In the genomic region with DNA sequence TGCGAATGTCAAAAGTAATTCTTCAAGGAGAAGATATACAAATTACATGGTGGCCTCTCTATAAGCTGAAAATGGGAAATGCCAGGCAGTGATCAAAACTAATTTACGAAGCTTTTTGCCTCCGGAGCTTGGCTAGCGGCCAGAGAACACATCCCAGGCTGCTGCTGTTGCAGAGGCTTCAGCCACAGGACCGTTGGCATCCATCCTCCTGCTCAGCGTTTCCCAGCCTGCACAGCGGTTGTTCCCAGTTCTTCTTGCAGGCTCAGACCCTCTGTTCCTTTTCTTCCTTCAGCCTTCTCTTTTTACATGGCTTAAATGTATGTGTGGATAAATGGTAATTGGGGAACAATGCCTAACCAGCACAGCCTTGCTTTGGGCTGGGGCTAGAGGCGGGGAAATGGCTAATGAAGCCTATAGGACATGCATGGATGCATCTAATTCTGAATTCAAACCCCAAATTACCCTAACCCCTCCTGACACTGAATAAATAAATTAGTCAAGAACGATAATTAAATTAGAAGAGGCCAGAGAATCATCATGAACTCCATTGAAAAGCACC, we compare ENCODE assay signal across 9 mouse cellular contexts. TPM values are rescaled to one million over a fixed set of nuclear protein-coding genes. Genes with fewer than 3 reads are reported as not detected.
A peak's percentile ranks its signal among the peaks of the same experiment; 100 is the strongest.
DNase-seq lines count a peak whose midpoint lies in the region; ATAC-seq and TF ChIP-seq lines count a peak whose summit lies in the region.
"Had no signal": no experiment of that assay in that cellular context is flagged by ENCODE, and none has a peak within 500 bp of the region (broad histone marks: within the 10 kb centered on the region; RNA-seq: fewer than 3 reads in every experiment).

No protein-coding gene starts in this region.

- 22% methylated on average over 9 of the region's 9 CpGs for WGBS in kidney, adult 2 months
- 22% methylated on average over 9 of the region's 9 CpGs for WGBS in embryonic facial prominence, embryonic 15.5 days
- WGBS in hindbrain, embryonic 15.5 days: 12% methylated on average over 9 of the region's 9 CpGs
- WGBS in midbrain, embryonic 16.5 days: 10% methylated on average over 9 of the region's 9 CpGs

- TF ChIP-seq POLR2A in kidney, adult 2 months (IDR thresholded peaks at IDR 0.05; ENCODE audit: low read depth, low read length): no peak

- TF ChIP-seq CTCF in kidney, adult 2 months (conservative IDR thresholded peaks at IDR 0.05; ENCODE audit: insufficient read depth, insufficient read length, low read depth, low read length): no peak

- H3K27me3 ChIP-seq in kidney, adult 2 months (replicated peaks; ENCODE audit: control insufficient read depth, insufficient read depth, low read length): no peaks in the 10 kb centered on the region; the same call in 1 of the 2 replicates
- no peaks in the 10 kb centered on the region for H3K27me3 ChIP-seq in embryonic facial prominence, embryonic 15.5 days
- no peaks in the 10 kb centered on the region for H3K27me3 ChIP-seq in hindbrain, embryonic 15.5 days
- H3K27me3 ChIP-seq in midbrain, embryonic 16.5 days (ENCODE audit: control insufficient read depth, insufficient read depth, low read depth, low read length): no peaks in the 10 kb centered on the region
- H3K27me3 ChIP-seq: lung, embryonic 15.5 days had no signal

- peak; percentile 29 for DNase-seq in kidney, adult 2 months
- DNase-seq in kidney, adult 9 months: no peak
- DNase-seq in adrenal gland, adult 18-20 months (ENCODE audit: low spot score in 2 of 2): peak; percentile 42 to 56
- no peak for DNase-seq in frontal cortex, postnatal 25 days (ENCODE audit: low spot score in 2 of 2)

- no peaks in the 10 kb centered on the region for H3K4me1 ChIP-seq in kidney, adult 2 months (ENCODE audit: control insufficient read depth, insufficient read depth, low read length)
- peaks cover 11% of the 10 kb centered on the region for H3K4me1 ChIP-seq in embryonic facial prominence, embryonic 15.5 days
- peaks cover 20% of the 10 kb centered on the region for H3K4me1 ChIP-seq in hindbrain, embryonic 15.5 days (replicated peaks)
- peaks cover 13% of the 10 kb centered on the region for H3K4me1 ChIP-seq in midbrain, embryonic 16.5 days (ENCODE audit: control insufficient read depth, insufficient read depth, low read length)

- H3K36me3 ChIP-seq in kidney, adult 2 months (ENCODE audit: control insufficient read depth, insufficient read depth, low read length): no peaks in the 10 kb centered on the region
- no peaks in the 10 kb centered on the region for H3K36me3 ChIP-seq in embryonic facial prominence, embryonic 15.5 days
- no peaks in the 10 kb centered on the region for H3K36me3 ChIP-seq in hindbrain, embryonic 15.5 days
- no peaks in the 10 kb centered on the region for H3K36me3 ChIP-seq in midbrain, embryonic 16.5 days (ENCODE audit: control insufficient read depth, insufficient read depth, low read length)
- H3K36me3 ChIP-seq: lung, embryonic 15.5 days had no signal

- H3K4me3 ChIP-seq in kidney, adult 2 months (ENCODE audit: insufficient read depth, low read depth, low read length): no peak overlapping the region
- no peak overlapping the region for H3K4me3 ChIP-seq in embryonic facial prominence, embryonic 15.5 days (replicated peaks)
- H3K4me3 ChIP-seq in hindbrain, embryonic 15.5 days: no peak overlapping the region
- no peak overlapping the region for H3K4me3 ChIP-seq in midbrain, embryonic 16.5 days (ENCODE audit: low read depth, low read length)
- H3K4me3 ChIP-seq: lung, embryonic 15.5 days had no signal

- no peak overlapping the region for H3K9ac ChIP-seq in embryonic facial prominence, embryonic 15.5 days
- H3K9ac ChIP-seq in hindbrain, embryonic 15.5 days: no peak overlapping the region
- no peak overlapping the region for H3K9ac ChIP-seq in midbrain, embryonic 16.5 days (ENCODE audit: low read depth, low read length)
- H3K9ac ChIP-seq: lung, embryonic 15.5 days had no signal

- 0 out of 2 replicates have a peak, but pooled peaks have one; percentile 29 for ATAC-seq in embryonic facial prominence, embryonic 15.5 days (ENCODE audit: insufficient number of reproducible peaks, low FRiP score, low TSS enrichment, low read depth)
- peak; percentile 79 for ATAC-seq in hindbrain, embryonic 15.5 days (ENCODE audit: low FRiP score, low read depth)
- peak; percentile 87 for ATAC-seq in midbrain, embryonic 16.5 days
- ATAC-seq in megakaryocyte, adult 5-6 weeks (ENCODE audit: poor library complexity, severe bottlenecking): no peak

- no peak overlapping the region for H3K4me2 ChIP-seq in embryonic facial prominence, embryonic 15.5 days (replicated peaks)
- H3K4me2 ChIP-seq in hindbrain, embryonic 15.5 days: no peak overlapping the region
- H3K4me2 ChIP-seq in midbrain, embryonic 16.5 days (ENCODE audit: low read length): no peak overlapping the region
- H3K4me2 ChIP-seq: lung, embryonic 15.5 days had no signal

- H3K27ac ChIP-seq in kidney, adult 2 months (ENCODE audit: insufficient read depth, low read depth, low read length): no peak overlapping the region
- H3K27ac ChIP-seq in embryonic facial prominence, embryonic 15.5 days (replicated peaks): peak overlapping the region; percentile 4; the same call in 1 of the 2 replicates
- peak overlapping the region; percentile 67 for H3K27ac ChIP-seq in hindbrain, embryonic 15.5 days (replicated peaks)
- peak overlapping the region; percentile 87 for H3K27ac ChIP-seq in midbrain, embryonic 16.5 days (ENCODE audit: low read length)
- H3K27ac ChIP-seq: lung, embryonic 15.5 days had no signal

- H3K9me3 ChIP-seq in embryonic facial prominence, embryonic 15.5 days (replicated peaks): no peaks in the 10 kb centered on the region
- H3K9me3 ChIP-seq in hindbrain, embryonic 15.5 days: no peaks in the 10 kb centered on the region
- H3K9me3 ChIP-seq in midbrain, embryonic 16.5 days (replicated peaks; ENCODE audit: control insufficient read depth, low read length, poor library complexity, severe bottlenecking): no peaks in the 10 kb centered on the region
- H3K9me3 ChIP-seq: lung, embryonic 15.5 days had no signal

RNA-seq across cellular contexts. Expression of a gene that starts 54.9 kb away (rescaled TPM):
- 28.9 and 33.4 TPM in 2 replicates for polyA plus RNA-seq in kidney, adult 2 months (2012; rRNA removed)
- total RNA-seq in adrenal gland, adult 18-20 months (2021): 10 to 100 TPM; 39.7 to 45.9 TPM
- 46.3 and 47.7 TPM in 2 replicates for polyA plus RNA-seq in embryonic facial prominence, embryonic 15.5 days (2015; fragmentation: Nextera tagmentation; extraction: Ambion mirVana)
- 47.4 and 49.2 TPM in 2 replicates for polyA plus RNA-seq in hindbrain, embryonic 15.5 days (2015; fragmentation: Nextera tagmentation; extraction: Ambion mirVana)
- 44.7 and 50.8 TPM in 2 replicates for polyA plus RNA-seq in midbrain, embryonic 16.5 days (2015; fragmentation: Nextera tagmentation; extraction: Ambion mirVana)
- total RNA-seq in megakaryocyte, adult 5-6 weeks (2015): 22.2 and 25.5 TPM in 2 replicates
- total RNA-seq in megakaryocyte, adult 5-6 weeks (2017): 23.3 and 28.9 TPM in 2 replicates

Comparison
In these comparisons a context has a peak if more than half of its experiments do, and no peak if none do; other contexts are left out.
1. DNase-seq: peak in kidney, adult 2 months (single experiment) and adrenal gland, adult 18-20 months (2 of 2); none in kidney, adult 9 months (single experiment) and frontal cortex, postnatal 25 days (0 of 2).